9 mouse cellular contexts compared by ENCODE assay signal in genomic region chr19:46369204-46369603, GRCm38 (mm10). TPM values are rescaled to one million over a fixed set of nuclear protein-coding genes. Genes with fewer than 3 reads are reported as not detected.
DNase-seq lines count a peak whose midpoint lies in the region; ATAC-seq lines count a peak whose summit lies in the region.
"Had no signal": no experiment of that assay in that cellular context is flagged by ENCODE, and none has a peak within 500 bp of the region (broad histone marks: within the 10 kb centered on the region; RNA-seq: fewer than 3 reads in every experiment).

No protein-coding gene starts in this region.

- H3K9ac ChIP-seq in liver, embryonic 16.5 days (ENCODE audit: low read depth, low read length) = no peak overlapping the region
- H3K9ac ChIP-seq: heart, embryonic 13.5 days had no signal

- no peaks in the 10 kb centered on the region for H3K27me3 ChIP-seq in liver, embryonic 16.5 days (ENCODE audit: control insufficient read depth, insufficient read depth, low read depth, low read length)
- H3K27me3 ChIP-seq: heart, embryonic 13.5 days had no signal

- H3K27ac ChIP-seq in liver, embryonic 16.5 days (ENCODE audit: low read length) = no peak overlapping the region
- H3K27ac ChIP-seq: heart, embryonic 13.5 days had no signal

- no peaks in the 10 kb centered on the region for H3K9me3 ChIP-seq in liver, embryonic 16.5 days (replicated peaks; ENCODE audit: control insufficient read depth, low read length)
- H3K9me3 ChIP-seq: heart, embryonic 13.5 days had no signal

- H3K36me3 ChIP-seq in liver, embryonic 16.5 days (ENCODE audit: control insufficient read depth, insufficient read depth) = no peaks in the 10 kb centered on the region; the same call in none of the 2 replicates
- H3K36me3 ChIP-seq: heart, embryonic 13.5 days had no signal

- H3K4me3 ChIP-seq in liver, embryonic 16.5 days (ENCODE audit: low read depth, low read length) = no peak overlapping the region
- H3K4me3 ChIP-seq: heart, embryonic 13.5 days had no signal

- DNase-seq in CD4-positive, CD25-positive, alpha-beta regulatory T cell, adult 2 months (ENCODE audit: low read depth, low spot score) = peak; percentile 50
- DNase-seq in CD4-positive helper T cell, adult 2 months (ENCODE audit: low read depth, low spot score) = peak; percentile 29
- DNase-seq in cerebellum, adult 11 months = peak; percentile 58
- DNase-seq in gastrocnemius, postnatal 10 days = peak; percentile 59
- DNase-seq in kidney, adult 18-20 months = peak; percentile 70
- peak; percentile 59 to 78 for DNase-seq in right cerebral cortex, adult 2 months (ENCODE audit: low spot score in 2 of 2)

- ATAC-seq in CD4-positive, CD25-positive, alpha-beta regulatory T cell, adult 4 months = no peak
- peak; percentile 75; the same call in 1 of the 2 replicates for ATAC-seq in liver, embryonic 16.5 days (ENCODE audit: low read depth)

- WGBS in liver, embryonic 16.5 days (ENCODE audit: insufficient replicate concordance) = 26% methylated on average over 4 of the region's 4 CpGs

- H3K4me1 ChIP-seq in liver, embryonic 16.5 days (ENCODE audit: control insufficient read depth, low read depth, low read length) = no peaks in the 10 kb centered on the region; the same call in 1 of the 2 replicates

- no peak overlapping the region for H3K4me2 ChIP-seq in liver, embryonic 16.5 days (ENCODE audit: low read depth, low read length)
- H3K4me2 ChIP-seq: heart, embryonic 13.5 days had no signal

RNA-seq across cellular contexts. Expression of gene 2310034G01Rik, which starts 19.1 kb away (rescaled TPM):
- polyA plus RNA-seq in CD4-positive, CD25-positive, alpha-beta regulatory T cell, adult 4 months (2017; shearing (Covaris generic)) = under 1 TPM in 1 of 2 experiments, not detected in 1; 0.23 TPM
- total RNA-seq in gastrocnemius, postnatal 10 days (2021) = under 1 TPM; 0.35 to 0.56 TPM
- 0.36 and 0.40 TPM in 2 replicates for polyA plus RNA-seq in liver, embryonic 16.5 days (2015; fragmentation: Nextera tagmentation; extraction: Ambion mirVana)

RNA-seq across cellular contexts. Expression of gene Actr1a, which starts 26.3 kb away (rescaled TPM):
- polyA plus RNA-seq in CD4-positive, CD25-positive, alpha-beta regulatory T cell, adult 4 months (2017; shearing (Covaris generic)) = 100 to 1,000 TPM in 1 of 2 experiments, 10 to 100 TPM in 1; 92.4 to 111 TPM
- 10 to 100 TPM; 65.1 to 69.1 TPM for total RNA-seq in gastrocnemius, postnatal 10 days (2021)
- 45.2 and 48.6 TPM in 2 replicates for polyA plus RNA-seq in liver, embryonic 16.5 days (2015; fragmentation: Nextera tagmentation; extraction: Ambion mirVana)

RNA-seq across cellular contexts. Expression of gene Sufu, which starts 27.5 kb away (rescaled TPM):
- 10 to 100 TPM; 10.2 to 11.6 TPM for polyA plus RNA-seq in CD4-positive, CD25-positive, alpha-beta regulatory T cell, adult 4 months (2017; shearing (Covaris generic))
- 10 to 100 TPM; 11.8 to 14.2 TPM for total RNA-seq in gastrocnemius, postnatal 10 days (2021)
- 5.0 and 5.7 TPM in 2 replicates for polyA plus RNA-seq in liver, embryonic 16.5 days (2015; fragmentation: Nextera tagmentation; extraction: Ambion mirVana)

RNA-seq across cellular contexts. Expression of gene Mfsd13a, which starts 28.3 kb away (rescaled TPM):
- polyA plus RNA-seq in CD4-positive, CD25-positive, alpha-beta regulatory T cell, adult 4 months (2017; shearing (Covaris generic)) = 10 to 100 TPM in 1 of 2 experiments, 1 to 10 TPM in 1; 3.8 to 10.5 TPM
- 1 to 10 TPM; 1.2 to 1.5 TPM for total RNA-seq in gastrocnemius, postnatal 10 days (2021)
- polyA plus RNA-seq in liver, embryonic 16.5 days (2015; fragmentation: Nextera tagmentation; extraction: Ambion mirVana) = 11.2 and 13.8 TPM in 2 replicates

RNA-seq across cellular contexts. Expression of gene Cuedc2, which starts 30.7 kb away (rescaled TPM):
- 10 to 100 TPM; 56.3 to 62.6 TPM for polyA plus RNA-seq in CD4-positive, CD25-positive, alpha-beta regulatory T cell, adult 4 months (2017; shearing (Covaris generic))
- 10 to 100 TPM; 88.3 TPM for total RNA-seq in gastrocnemius, postnatal 10 days (2021)
- polyA plus RNA-seq in liver, embryonic 16.5 days (2015; fragmentation: Nextera tagmentation; extraction: Ambion mirVana) = 67.3 and 67.6 TPM in 2 replicates
